Mouse (Mus musculus) kidney, embryonic 16.5 days (tissue): ENCODE measurements around the gene C77080. TPM values are rescaled to one million over a fixed set of nuclear protein-coding genes. Genes with fewer than 3 reads are reported as not detected.

Experiments
- ATAC-seq: fragments of 200-750 bp; cut with Nextera tagmentation; 2 replicates; pipeline ENCODE4 v1.8.0; 2017; ENCODE audit warnings: moderate TSS enrichment; ENCODE audit not compliant: low FRiP score, low TSS enrichment
- H3K27ac ChIP-seq: fragments of 300-500 bp; sonication (generic); 2 replicates; pipeline ENCODE4 v1.5.1; 2014; ENCODE audit warnings: low read length
- H3K27me3 ChIP-seq: fragments of 300-500 bp; sonication (generic); 2 replicates; pipeline ENCODE4 v1.6.1; 2014; ENCODE audit warnings: low read length, control low read depth, mixed read lengths; ENCODE audit not compliant: insufficient read depth
- H3K36me3 ChIP-seq: fragments of 300-500 bp; sonication (generic); 2 replicates; pipeline ENCODE4 v1.6.1; 2014; ENCODE audit warnings: low read length, control low read depth, mixed read lengths; ENCODE audit not compliant: insufficient read depth
- H3K4me1 ChIP-seq: fragments of 300-500 bp; sonication (generic); 2 replicates; pipeline ENCODE4 v1.6.1; 2014; ENCODE audit warnings: low read length, control low read depth, mixed read lengths; ENCODE audit not compliant: insufficient read depth
- H3K4me2 ChIP-seq: fragments of 300-500 bp; sonication (generic); replicated peaks from 2 replicates; pipeline ENCODE4 v1.6.1; 2014; ENCODE audit warnings: low read depth, low read length
- H3K4me3 ChIP-seq: fragments of 300-500 bp; sonication (generic); 2 replicates; pipeline ENCODE4 v1.5.1; 2014; ENCODE audit warnings: mild to moderate bottlenecking, low read length
- H3K9ac ChIP-seq: fragments of 300-500 bp; sonication (generic); replicated peaks from 2 replicates; pipeline ENCODE4 v1.6.1; 2014; ENCODE audit warnings: low read length
- H3K9me3 ChIP-seq: fragments of 300-500 bp; sonication (generic); 2 replicates; pipeline ENCODE4 v1.6.1; 2016; ENCODE audit warnings: low read length, control low read depth
- WGBS: fragments of 180-500 bp; shearing (Covaris S2); extraction: QIAGEN DNeasy Blood & Tissue Kit; methylation state at CpG from one replicate; pipeline ENCODE4 v1.1.7; 2014; 5-methylcytosine and 5-hydroxymethylcytosine counted together
- polyA plus RNA-seq: library from polyadenylated mRNA; unstranded; fragments of >200 nt; fragmentation: Nextera tagmentation; extraction: Ambion mirVana; gene quantifications from 2 replicates; pipeline ENCODE4 v1.2.1, GENCODE M21; 2015

C77080 gene
- 9.3 and 10.4 TPM in 2 replicates for polyA plus RNA-seq

- no peaks in the 10 kb centered on the region for H3K36me3 ChIP-seq
- ATAC-seq = no peak
- no peak within 1 kb of the TSS for H3K4me2 ChIP-seq
- no peaks in the 10 kb centered on the region for H3K9me3 ChIP-seq
- WGBS = 24% methylated on average over 2 of the region's 4 CpGs
- H3K9ac ChIP-seq = no peak within 1 kb of the TSS
- no peaks in the 10 kb centered on the region for H3K27me3 ChIP-seq
- no peak within 1 kb of the TSS for H3K4me3 ChIP-seq
- peaks cover 33% of the 10 kb centered on the region for H3K4me1 ChIP-seq
- no peak within 1 kb of the TSS for H3K27ac ChIP-seq
These were observed at the start of gene C77080 for GRCm38 (mm10) chr4:129261196-129261595. Gene C77080 (minus strand): TSS chr4:129261404.

GRCm38 (mm10) chr4:129307936-129308335 lies 46.7 kb upstream of the C77080 start:
- Histone ChIP-seq H3K9ac (no peak overlapping the region), H3K9me3 (no peaks in the 10 kb centered on the region), H3K4me1 (no peaks in the 10 kb centered on the region), H3K4me3 (no peak overlapping the region), H3K4me2 (no peak overlapping the region), H3K36me3 (peaks cover 58% of the 10 kb centered on the region), H3K27ac (no peak overlapping the region), H3K27me3 (no peaks in the 10 kb centered on the region)
- no peak for ATAC-seq
- 89% methylated on average over 1 of the region's 1 CpGs for WGBS

- H3K9ac ChIP-seq = no peak overlapping the region
- H3K36me3 ChIP-seq = peaks cover 29% of the 10 kb centered on the region
- no peak for ATAC-seq
- 0 out of 2 replicates have a peak, but pooled peaks cover 5% of the 10 kb centered on the region for H3K9me3 ChIP-seq
- H3K4me2 ChIP-seq = no peak overlapping the region
- H3K27ac ChIP-seq = no peak overlapping the region
- 76% methylated on average over 1 of the region's 1 CpGs for WGBS
- no peaks in the 10 kb centered on the region for H3K4me1 ChIP-seq
- H3K27me3 ChIP-seq = no peaks in the 10 kb centered on the region
- no peak overlapping the region for H3K4me3 ChIP-seq
These were observed 43.1 kb upstream of the C77080 start for GRCm38 (mm10) chr4:129304306-129304705.

- WGBS = 84% methylated on average over 9 of the region's 9 CpGs
- peaks cover 24% of the 10 kb centered on the region for H3K36me3 ChIP-seq
- no peak overlapping the region for H3K27ac ChIP-seq
- H3K9me3 ChIP-seq = 0 out of 2 replicates have a peak, but pooled peaks cover 5% of the 10 kb centered on the region
- H3K4me3 ChIP-seq = no peak overlapping the region
- ATAC-seq = peak; percentile 59
- no peak overlapping the region for H3K4me2 ChIP-seq
- no peaks in the 10 kb centered on the region for H3K4me1 ChIP-seq
- H3K27me3 ChIP-seq = no peaks in the 10 kb centered on the region
- H3K9ac ChIP-seq = no peak overlapping the region
These were observed 42.6 kb upstream of the C77080 start for GRCm38 (mm10) chr4:129303816-129304215.

GRCm38 (mm10) chr4:129303401-129303800 lies 42.2 kb upstream of the C77080 start:
- H3K9me3 ChIP-seq = 0 out of 2 replicates have a peak, but pooled peaks cover 5% of the 10 kb centered on the region
- peak; percentile 46; the same call in 1 of the 2 replicates for ATAC-seq
- H3K4me3 ChIP-seq = no peak overlapping the region
- H3K36me3 ChIP-seq = peaks cover 20% of the 10 kb centered on the region
- H3K4me2 ChIP-seq = no peak overlapping the region
- H3K9ac ChIP-seq = no peak overlapping the region
- H3K27me3 ChIP-seq = no peaks in the 10 kb centered on the region
- H3K4me1 ChIP-seq = no peaks in the 10 kb centered on the region
- H3K27ac ChIP-seq = peak overlapping the region; percentile 15; the same call in 1 of the 2 replicates
- 41% methylated on average over 5 of the region's 5 CpGs for WGBS

- Histone ChIP-seq H3K9ac (no peak overlapping the region), H3K4me2 (no peak overlapping the region), H3K4me3 (no peak overlapping the region), H3K36me3 (no peaks in the 10 kb centered on the region), H3K27ac (no peak overlapping the region), H3K4me1 (no peaks in the 10 kb centered on the region), H3K27me3 (no peaks in the 10 kb centered on the region), H3K9me3 (0 out of 2 replicates have a peak, but pooled peaks cover 5% of the 10 kb centered on the region)
- 31% methylated on average over 10 of the region's 10 CpGs for WGBS
- ATAC-seq = no peak
These were observed 37.9 kb upstream of the C77080 start for GRCm38 (mm10) chr4:129299121-129299520.

- Histone ChIP-seq H3K27me3 (no peaks in the 10 kb centered on the region), H3K36me3 (no peaks in the 10 kb centered on the region), H3K4me1 (no peaks in the 10 kb centered on the region), H3K4me3 (no peak overlapping the region), H3K4me2 (no peak overlapping the region), H3K9me3 (0 out of 2 replicates have a peak, but pooled peaks cover 5% of the 10 kb centered on the region), H3K9ac (no peak overlapping the region; the same call in 1 of the 2 replicates), H3K27ac (no peak overlapping the region)
- ATAC-seq = no peak
- WGBS = 91% methylated on average over 4 of the region's 4 CpGs
These were observed 36.5 kb upstream of the C77080 start for GRCm38 (mm10) chr4:129297724-129298123.

GRCm38 (mm10) chr4:129296066-129296465 lies 34.9 kb upstream of the C77080 start:
- Histone ChIP-seq H3K27me3 (no peaks in the 10 kb centered on the region), H3K9me3 (0 out of 2 replicates have a peak, but pooled peaks cover 2% of the 10 kb centered on the region), H3K27ac (no peak overlapping the region), H3K4me2 (no peak overlapping the region), H3K4me3 (no peak overlapping the region), H3K9ac (no peak overlapping the region), H3K36me3 (no peaks in the 10 kb centered on the region), H3K4me1 (no peaks in the 10 kb centered on the region)
- no peak for ATAC-seq
- 86% methylated on average over 7 of the region's 7 CpGs for WGBS

- Histone ChIP-seq H3K27ac (no peak overlapping the region), H3K4me1 (no peaks in the 10 kb centered on the region), H3K27me3 (no peaks in the 10 kb centered on the region), H3K9ac (no peak overlapping the region), H3K36me3 (no peaks in the 10 kb centered on the region), H3K4me2 (no peak overlapping the region), H3K4me3 (no peak overlapping the region), H3K9me3 (no peaks in the 10 kb centered on the region)
- 66% methylated on average over 2 of the region's 2 CpGs for WGBS
- ATAC-seq = no peak
These were observed 34.0 kb upstream of the C77080 start for GRCm38 (mm10) chr4:129295188-129295587.

- no peak for ATAC-seq
- H3K27ac ChIP-seq = no peak overlapping the region
- 29% methylated on average over 16 of the region's 16 CpGs for WGBS
- H3K9ac ChIP-seq = no peak overlapping the region
- H3K4me1 ChIP-seq = no peaks in the 10 kb centered on the region
- H3K36me3 ChIP-seq = no peaks in the 10 kb centered on the region
- no peaks in the 10 kb centered on the region for H3K27me3 ChIP-seq
- no peak overlapping the region for H3K4me3 ChIP-seq
- H3K9me3 ChIP-seq = no peaks in the 10 kb centered on the region
- peak overlapping the region; percentile 20 for H3K4me2 ChIP-seq
These were observed 32.5 kb upstream of the C77080 start for GRCm38 (mm10) chr4:129293702-129294101.
